Mouse (Mus musculus): ENCODE results near the gene BC107364. TPM values are rescaled to one million over a fixed set of nuclear protein-coding genes. Genes with fewer than 3 reads are reported as not detected.
"Not testable (repeated sequence)": the region's sequence is repeated elsewhere in the genome, so short reads cannot be mapped to it uniquely, and the experiment has no call there.

BC107364 gene
- total RNA-seq, 4 experiments from 2014 or later, result not detected

DNA sequence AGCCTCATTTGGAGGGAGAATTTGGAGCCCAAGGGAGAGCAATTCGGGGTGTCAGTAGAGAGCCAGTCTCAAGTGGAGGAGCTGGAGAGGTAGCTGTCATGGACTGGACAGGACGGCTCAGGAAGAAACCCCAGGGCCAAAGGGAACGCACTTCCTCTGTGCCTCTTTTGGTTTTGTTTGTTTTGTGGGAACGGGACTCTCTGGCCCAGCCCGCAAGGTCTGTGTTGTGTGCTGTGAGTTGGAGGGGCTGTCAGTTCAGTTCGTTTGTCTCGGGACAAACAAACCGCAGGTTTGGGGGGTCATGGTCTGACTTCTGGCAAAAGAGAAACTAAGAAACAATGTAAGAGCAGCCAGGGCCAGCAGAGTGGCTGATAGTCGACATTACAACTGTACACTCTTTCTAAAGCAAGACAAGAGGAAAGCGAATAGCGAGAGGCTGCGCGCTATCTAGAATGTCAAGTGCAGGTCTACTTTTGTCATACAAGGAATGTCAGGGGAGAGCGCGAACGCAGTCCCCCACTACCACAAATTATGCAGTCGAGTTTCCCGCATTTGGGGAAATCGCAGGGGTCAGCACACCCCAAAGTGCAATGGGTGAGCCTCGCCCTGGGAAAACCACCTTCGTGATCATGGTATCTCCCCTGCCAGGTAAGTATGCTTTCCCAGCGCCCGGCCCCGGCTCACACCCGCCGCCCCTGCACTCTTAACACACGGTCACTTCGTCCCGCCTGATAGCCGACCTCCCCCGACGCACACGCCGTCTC, 34.1 kb upstream of the BC107364 start:
- DNase-seq (ENCODE audit: low spot score in 2 of 2), result not testable (repeated sequence)

DNA sequence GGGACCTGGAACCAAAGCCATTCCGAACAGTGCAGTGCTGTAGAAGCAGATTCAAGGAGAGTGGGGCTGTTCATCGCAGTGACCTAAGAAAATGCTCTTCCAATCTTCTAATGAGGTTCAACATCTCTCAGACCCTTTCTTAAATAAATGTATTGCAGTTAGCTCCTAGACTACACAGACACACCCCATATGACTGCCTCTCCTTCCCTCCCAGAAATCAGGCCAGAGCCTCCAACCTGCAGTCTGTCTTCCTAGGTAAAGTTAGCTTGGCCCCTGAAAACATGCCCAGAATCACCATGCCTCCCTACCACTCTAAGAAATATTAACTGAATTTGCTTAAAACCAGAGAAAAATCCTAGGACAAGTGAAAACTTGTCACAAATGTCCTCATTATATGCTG, 33.3 kb upstream of the BC107364 start:
- DNase-seq (ENCODE audit: low spot score in 2 of 2), result no peak

DNA sequence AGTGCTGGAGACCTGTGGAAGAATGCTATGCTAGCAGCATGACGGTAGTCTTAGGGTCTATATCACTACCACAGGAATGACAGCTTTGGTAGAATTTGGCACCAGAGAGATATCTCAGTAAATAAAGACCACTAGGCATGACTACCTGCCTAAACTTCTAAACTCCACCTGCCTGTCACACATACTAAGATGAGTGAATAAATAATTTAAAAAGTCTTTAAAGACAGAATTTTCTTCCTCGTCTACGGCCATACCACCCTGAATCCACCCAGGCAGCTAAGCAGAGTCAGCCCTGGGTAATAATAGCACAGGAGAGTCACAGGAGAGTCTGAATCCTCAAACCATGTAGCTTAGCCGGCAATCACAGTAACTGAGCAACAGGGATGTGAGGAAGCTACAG, 32.8 kb upstream of the BC107364 start:
- no peak for DNase-seq (ENCODE audit: low spot score in 2 of 2)

DNA sequence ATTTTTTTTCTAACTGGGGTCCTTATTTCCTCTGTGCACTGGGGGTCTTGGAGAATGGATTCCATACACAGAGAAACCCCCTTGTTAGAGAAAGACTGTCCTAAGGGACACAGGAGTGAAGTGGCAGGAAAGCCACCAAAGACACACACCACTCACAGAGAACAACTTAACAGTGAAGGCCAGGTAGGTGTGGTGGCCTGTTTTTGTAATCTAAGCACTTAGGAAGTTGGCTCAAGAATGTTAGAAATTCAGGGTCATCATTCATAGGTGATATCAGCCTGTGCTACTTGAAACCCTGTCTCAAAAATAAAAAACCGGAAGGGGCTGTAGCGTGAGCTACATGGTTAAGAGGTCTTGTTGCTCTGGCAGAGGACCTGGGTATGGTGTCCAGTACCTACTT, 31.8 kb upstream of the BC107364 start:
- no peak for DNase-seq (ENCODE audit: low spot score in 2 of 2)

DNA sequence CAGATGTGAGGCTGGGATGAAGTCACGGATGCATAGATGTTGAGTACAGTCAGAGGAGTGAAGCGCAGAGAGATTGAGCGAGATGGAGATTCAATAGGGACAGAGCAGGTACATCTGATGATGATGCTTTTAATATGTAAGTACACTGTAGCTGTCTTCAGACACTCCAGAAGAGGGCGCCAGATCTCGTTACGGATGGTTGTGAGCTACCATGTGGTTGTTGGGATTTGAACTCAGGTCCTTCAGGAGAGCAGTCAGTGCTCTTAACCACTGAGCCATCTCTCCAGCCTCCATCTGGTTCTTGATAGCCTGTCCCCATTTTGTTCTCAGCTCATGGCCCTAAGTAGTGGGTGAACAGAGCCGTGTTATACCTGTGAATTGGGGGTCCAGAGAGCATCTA, 30.9 kb upstream of the BC107364 start:
- not testable (repeated sequence) for DNase-seq (ENCODE audit: low spot score in 2 of 2)

DNA sequence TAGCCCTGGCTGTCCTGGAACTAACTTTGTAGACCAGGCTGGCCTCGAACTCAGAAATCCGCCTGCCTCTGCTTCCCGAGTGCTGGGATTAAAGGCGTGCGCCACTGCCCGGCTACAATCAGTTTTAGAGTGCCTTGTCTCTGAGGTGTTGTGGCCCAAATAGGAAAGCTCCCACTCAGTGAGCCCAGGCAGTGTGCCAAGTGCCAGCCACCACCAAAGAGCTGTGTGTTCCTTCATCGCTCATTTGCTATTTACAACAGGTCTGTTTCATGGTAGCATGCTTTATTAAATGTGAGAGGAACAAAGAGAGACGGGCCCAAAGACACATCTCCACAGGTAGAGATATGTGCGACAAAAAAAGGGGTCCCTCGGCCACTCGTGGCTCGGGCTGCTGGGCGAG, 30.3 kb upstream of the BC107364 start:
- no peak for DNase-seq (ENCODE audit: low spot score in 2 of 2)

DNA sequence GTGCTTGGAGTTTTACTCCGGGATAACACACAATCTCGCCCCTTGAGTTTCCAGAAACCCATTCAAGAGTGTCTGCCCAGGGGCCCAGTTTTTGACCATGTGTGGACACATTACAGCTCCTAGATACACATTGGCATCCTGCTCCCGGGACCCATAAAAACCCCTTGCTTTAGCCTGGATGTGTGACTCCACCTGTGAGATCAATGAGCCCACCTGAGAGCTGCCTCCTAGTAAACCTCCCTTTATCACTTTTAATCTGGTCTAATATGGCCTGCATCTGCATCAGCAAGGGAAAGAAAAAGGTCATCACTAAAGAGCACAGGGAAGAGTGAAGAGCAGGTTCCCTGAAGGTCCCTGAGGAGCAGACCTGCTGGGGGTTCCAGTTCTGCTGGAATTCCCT, 29.8 kb upstream of the BC107364 start:
- DNase-seq (ENCODE audit: low spot score in 2 of 2), result no peak

DNA sequence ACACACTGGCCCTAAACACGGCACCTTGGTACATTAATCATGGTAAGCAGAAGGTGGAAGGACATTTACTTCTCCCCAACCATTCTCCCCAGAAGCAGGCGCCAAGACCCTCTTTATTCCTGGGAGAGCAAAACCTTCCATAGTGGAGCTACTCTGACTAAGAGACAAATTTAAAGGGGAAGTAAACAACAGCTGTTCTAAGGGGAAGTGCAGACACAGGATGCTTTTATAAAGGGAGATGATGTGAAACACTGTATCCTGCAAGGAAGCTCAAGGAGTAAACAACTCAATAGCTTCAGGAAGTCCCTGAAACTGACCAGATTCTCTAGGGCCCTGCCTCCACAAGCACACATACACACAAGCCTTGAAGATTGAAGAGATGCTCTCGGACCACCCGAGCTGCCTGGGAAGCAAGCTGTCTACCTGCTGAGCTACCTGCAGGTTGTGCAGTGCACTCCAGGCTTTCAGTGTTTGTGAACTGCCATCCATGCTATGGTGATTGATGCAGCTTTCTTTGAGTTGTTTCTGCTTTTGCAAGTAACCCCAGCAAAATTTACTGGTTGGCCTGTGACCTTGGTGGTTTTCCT, 28.7 kb upstream of the BC107364 start:
- DNase-seq (ENCODE audit: low spot score in 2 of 2), result peak in 1 of 2 experiments; percentile 1

DNA sequence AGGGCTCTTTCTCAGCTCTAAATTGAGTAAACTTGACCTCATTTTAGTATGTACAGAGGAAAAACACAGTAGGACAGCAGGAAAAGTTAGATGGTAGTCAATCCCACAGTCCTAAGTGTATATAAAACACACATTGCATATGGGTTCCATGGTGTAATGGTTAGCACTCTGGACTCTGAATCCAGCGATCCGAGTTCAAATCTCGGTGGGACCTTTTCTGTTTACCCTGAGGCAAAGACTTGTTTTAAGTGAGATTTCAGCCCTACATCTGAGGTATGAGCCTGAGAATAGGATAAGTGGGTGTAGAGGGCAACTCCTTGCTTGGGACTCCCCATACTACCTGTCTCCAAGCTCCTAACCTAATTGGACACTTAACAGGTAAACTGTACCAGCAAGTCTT, 27.1 kb upstream of the BC107364 start:
- no peak for DNase-seq (ENCODE audit: low spot score in 2 of 2)

DNA sequence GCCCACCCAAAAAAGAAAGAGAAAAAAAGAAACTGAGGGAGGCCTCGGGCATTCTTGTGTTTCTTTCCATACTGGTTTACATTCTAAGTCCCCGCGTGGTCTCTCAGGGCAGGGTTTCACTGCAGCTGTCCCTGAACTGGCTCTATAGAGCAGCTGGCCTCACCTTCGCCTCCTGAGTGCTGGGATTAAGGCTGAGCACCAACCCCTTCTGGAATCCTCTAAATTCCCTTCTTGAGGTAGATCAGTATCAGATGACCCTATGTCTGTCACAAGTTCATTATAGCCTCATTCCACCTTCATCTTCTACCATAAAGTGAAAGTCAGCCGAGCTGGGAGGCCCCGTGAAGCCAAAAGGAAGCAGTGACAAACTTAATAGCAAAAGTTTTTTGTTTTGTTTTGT, 25.5 kb upstream of the BC107364 start:
- no peak for DNase-seq (ENCODE audit: low spot score in 2 of 2)

DNA sequence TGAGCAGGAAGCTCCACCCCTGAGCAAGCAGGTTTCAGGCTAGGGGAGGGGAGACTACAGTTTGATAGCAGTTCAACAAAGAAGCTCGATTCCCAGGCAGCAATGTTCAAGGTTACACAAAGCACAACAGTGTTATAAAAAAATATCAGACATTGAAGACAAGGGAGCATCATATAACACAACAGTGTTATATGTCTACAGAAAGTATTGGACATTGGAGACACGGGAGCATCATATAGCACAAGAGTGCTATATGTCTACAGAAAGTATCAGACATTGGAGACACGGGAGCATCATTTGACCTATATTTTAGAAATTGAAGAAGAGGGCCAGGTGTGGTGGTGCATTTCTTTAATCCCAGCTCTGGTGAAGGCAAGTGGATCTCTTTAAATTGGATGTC, 25.0 kb upstream of the BC107364 start:
- DNase-seq (ENCODE audit: low spot score in 2 of 2), result no peak

DNA sequence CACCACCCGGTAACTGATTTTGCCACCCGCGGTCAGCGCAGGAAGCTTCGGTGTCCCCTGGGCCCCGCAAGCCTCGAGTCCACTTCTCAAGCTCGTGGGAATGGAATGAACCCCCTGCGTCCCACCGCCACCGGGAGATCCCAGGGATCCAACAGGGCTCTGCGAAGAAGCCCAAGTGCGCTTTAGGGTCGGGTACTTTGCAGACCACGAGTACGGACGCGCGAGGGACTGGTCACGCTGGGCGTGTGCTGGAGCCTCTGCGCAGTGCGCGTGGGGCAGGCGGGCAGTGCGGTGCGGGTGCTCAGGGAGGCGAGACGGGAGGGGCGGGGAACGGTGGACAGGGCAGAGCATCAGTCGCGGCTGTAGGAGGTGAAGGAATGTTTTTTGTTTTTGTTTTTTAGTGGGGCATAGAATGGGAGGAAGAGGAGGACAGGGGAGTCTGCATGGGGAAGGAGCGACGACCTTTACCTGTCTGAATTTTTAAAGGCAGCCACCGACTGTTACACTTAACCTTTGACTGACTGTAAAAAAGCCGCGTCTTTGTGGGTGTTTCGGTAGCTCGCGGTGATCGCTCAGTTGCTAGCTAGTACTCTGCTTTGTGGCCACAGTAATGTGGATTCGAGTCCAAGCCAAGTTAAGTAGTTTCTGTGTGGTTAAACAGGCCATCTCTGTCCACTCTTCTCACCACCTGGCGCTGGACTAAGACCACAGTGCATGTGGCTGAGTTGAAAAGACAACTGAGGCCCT, 23.0 kb upstream of the BC107364 start:
- DNase-seq (ENCODE audit: low spot score in 2 of 2), result no peak

DNA sequence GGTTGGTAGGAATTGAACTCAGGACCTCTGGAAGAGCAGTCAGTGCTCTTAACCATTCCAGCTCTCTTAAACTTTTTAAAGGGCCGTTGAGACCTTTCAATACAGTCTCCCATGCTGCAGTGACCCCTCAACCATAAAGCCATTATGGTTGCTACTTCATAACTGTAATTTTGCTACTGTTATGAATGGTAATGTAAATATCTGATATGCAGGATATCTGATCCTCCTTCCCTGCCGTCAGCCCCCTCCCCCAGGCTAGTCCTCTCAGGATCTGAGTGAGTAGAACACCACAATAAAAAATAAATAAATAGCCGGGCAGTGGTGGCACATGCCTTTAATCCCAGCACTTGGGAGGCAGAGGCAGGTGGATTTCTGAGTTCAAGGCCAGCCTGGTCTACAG, 21.4 kb upstream of the BC107364 start:
- not testable (repeated sequence) for DNase-seq (ENCODE audit: low spot score in 2 of 2)

DNA sequence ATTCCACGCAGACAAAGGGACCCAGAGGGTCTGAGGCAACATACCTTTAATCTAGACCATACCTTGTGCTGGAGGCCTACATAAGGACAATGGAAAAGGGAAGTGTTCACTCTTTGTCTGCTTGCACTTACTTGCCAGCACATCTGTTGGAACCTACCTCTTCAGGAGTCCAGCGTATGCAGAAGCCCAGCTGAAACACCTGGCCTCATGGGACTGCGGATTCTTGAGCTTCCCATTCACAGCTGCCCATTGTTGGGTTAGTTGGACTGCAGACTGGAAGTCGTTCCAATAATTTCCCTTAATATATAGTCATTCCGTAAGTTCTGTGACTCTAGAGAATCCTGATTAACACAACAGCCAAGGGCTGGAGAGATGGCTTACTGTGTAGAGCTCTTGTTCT, 20.0 kb upstream of the BC107364 start:
- DNase-seq (ENCODE audit: low spot score in 2 of 2), result no peak

DNA sequence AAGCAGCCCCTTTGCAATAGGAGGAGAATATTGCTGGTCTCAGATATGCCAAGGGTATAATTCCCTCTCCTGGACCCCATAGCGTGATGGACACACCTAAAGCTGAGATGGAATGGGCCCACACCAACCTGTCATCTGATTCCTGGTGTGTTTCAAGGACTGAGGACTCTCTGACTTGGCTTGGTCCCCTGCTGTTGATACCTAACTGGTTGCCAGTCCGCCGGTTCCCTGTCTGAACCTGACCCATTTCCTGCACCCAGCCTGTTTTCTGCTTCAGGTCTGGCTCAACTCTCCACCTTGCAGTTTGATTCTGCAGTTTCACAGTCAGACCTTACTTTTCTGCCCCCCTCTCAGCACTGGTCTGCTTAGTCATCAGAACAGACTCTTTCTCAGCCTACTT, 17.5 kb upstream of the BC107364 start:
- DNase-seq (ENCODE audit: low spot score in 2 of 2), result no peak

DNA sequence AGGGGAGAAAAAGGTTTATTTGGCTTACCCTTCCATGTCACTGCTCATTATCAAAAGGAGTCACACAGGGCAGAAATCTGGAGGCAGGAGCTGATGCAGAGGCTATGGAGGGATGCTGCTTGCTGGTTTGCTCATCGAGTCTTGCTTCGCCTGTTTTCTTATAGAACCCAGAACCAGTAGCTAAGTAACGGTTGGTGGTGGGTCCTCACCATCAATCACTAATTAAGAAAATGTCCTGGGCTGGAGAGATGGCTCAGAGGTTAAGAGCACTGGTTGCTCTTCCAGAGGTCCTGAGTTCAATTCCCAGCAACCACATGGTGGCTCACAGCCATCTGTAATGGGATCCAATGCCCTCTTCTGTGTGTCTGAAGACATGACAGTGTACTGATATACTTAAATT, 16.2 kb upstream of the BC107364 start:
- DNase-seq (ENCODE audit: low spot score in 2 of 2), result not testable (repeated sequence)

DNA sequence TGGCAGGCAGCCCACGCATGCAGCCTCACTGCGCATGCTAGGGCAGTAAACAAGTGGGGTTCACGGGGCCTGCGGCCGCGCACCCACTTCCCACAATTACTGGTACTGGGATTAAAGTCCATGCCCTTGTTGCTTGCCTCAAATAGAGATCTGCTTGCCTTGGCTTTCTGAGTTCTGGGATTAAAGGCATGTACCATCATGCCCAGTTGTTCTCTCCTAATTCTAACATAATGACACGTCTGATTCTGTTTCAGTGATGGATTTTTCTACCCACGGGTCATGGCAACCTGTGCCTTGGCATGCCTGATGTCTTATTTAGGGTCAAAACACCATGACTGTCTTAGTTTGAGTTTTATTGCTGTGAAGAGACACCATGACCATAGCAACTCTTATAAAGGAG, 15.5 kb upstream of the BC107364 start:
- DNase-seq (ENCODE audit: low spot score in 2 of 2), result no peak

DNA sequence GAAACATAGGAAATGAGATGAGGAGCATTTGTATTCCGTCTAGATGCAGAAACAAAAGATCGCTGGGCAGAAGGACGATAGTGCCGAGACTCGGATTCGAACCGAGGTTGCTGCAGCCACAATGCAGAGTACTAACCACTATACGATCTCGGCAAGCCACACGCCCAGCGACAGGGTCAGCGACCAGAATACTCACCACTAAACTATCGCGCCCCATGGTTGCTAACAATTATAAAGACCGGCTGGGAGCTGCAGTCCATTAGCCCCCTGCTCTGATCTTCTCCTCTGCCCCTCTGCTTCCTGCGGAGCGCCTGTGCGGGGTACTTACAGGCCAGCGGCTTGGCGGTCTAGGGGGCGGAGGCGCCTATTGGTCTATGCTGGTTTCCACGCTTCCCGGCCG, 11.8 kb upstream of the BC107364 start:
- no peak for DNase-seq (ENCODE audit: low spot score in 2 of 2)

DNA sequence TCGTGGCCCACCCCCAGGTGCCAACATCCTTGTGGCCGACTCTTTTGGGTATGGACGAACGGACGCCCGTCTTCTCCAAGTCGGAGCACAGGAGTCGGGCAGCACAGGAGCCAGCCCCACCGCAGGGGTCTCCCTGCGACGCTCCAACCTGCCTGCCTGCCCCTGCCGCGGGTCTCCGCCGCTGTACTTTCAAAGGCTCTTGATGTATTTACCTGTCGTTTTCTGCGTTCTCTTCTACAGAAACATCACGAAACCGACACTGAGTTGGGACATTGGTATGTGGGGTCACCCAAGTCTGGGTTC, 8.4 kb upstream of the BC107364 start:
- not testable (repeated sequence) for DNase-seq (ENCODE audit: low spot score in 2 of 2)

DNA sequence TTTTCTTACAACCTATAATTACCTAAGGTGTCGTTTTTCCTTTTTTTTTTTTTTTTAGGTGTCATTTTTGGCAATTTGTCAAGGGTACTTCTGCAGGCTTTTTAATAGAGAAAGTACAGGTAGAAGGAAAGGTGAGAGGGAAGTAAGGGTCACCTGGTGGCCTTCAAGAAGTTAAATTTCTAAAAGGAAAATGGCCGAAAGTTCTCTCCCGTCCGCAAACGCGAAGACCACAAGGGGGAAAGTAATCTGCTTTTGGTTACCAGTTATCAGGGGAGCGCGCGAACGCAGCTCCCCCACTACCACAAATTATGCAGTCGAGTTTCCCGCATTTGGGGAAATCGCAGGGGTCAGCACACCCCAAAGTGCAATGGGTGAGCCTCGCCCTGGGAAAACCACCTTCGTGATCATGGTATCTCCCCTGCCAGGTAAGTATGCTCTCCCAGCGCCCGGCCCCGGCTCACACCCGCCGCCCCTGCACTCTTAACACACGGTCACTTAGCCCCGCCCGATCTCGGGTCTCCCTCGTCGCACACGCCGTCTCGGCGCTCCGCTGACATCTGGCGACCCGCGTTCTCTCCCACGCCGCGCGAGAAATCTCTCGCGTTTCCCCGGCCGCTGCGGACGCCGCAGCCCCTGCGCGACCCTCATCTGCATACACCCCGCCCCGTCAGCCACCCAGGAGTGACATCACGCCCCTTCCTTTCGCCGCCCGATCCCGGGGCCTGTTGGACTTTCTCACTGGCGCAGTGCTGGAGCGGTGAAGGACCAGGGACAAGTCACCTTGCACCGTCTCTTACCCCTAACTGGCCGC, 7.9 kb upstream of the BC107364 start:
- not testable (repeated sequence) for DNase-seq (ENCODE audit: low spot score in 2 of 2)

DNA sequence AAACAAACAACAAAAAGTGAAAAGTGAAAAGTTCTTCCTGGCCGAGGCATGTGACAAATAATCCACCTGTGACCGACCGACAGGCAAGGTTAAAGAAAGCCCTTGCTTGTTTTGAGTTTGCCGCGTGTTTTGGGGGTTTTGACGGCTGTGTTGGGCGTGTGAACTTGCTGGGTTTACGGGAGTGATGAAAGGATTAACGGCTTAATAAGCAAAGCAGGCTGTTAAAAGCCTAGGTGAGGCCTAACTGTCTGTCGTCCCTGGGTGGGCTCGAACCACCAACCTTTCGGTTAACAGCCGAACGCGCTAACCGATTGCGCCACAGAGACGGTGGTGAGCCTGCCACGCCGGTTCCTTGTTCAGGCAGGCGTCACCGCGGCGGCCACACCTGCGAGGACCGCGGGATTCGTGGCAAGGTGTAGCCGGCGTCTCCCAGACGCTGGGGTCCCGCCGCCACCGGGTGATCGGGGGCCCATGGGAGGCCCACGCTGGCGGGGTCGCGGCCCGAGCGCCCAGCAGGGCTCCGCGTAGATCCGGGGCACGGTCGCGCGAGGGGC, 6.9 kb upstream of the BC107364 start:
- DNase-seq (ENCODE audit: low spot score in 2 of 2), result not testable (repeated sequence)

DNA sequence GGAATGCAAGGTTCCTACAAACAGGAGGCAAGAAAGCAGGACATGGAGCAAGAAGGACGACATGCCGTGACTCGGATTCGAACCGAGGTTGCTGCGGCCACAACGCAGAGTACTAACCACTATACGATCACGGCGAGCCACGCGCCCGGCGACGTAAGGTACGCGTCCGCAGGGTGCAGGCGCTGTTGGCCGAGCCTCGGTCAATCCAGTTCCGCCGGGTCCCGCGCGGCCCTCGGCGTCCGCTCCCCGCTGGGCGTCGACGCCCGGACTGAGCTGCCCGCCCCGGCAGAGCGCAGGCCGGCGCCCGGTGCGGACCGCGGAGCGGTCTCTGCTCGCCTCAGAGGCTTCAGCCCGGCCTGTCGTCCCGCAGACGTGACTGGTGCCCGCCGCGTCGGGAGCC, 5.9 kb upstream of the BC107364 start:
- not testable (repeated sequence) for DNase-seq (ENCODE audit: low spot score in 2 of 2)

Data from gastrocnemius, adult 8-10 months (tissue).